Mouse (Mus musculus): ENCODE data around the gene Pnpla5. TPM values are rescaled to one million over a fixed set of nuclear protein-coding genes. Genes with fewer than 3 reads are reported as not detected.

The Pnpla5 gene
- polyA plus RNA-seq, 2 experiments = 0.02 TPM; not detected in 1

GRCm38 (mm10) chr15:84131971-84132370 is 9.0 kb upstream of the Pnpla5 start:
- TF ChIP-seq EP300 (IDR thresholded peaks at IDR 0.05; ENCODE audit: low read depth) (no peak), CTCF (IDR thresholded peaks at IDR 0.05; ENCODE audit: low read depth) (no peak)
- ATAC-seq (ENCODE audit: insufficient read depth) (no peak), DNase-seq (ENCODE audit: low read depth in 3 of 3, low spot score in 3 of 3) (no peak)
- H3K36me3 ChIP-seq (replicated peaks; ENCODE audit: control insufficient read depth, insufficient read depth, low read depth) = no peaks in the 10 kb centered on the region
- no peak overlapping the region for H3K4me3 ChIP-seq (ENCODE audit: insufficient read depth in 1 of 2, low read depth in 2 of 2, low read length in 2 of 2)
- no peaks in the 10 kb centered on the region for H3K27me3 ChIP-seq (ENCODE audit: control insufficient read depth, insufficient read depth, low read length)
- H3K4me2 ChIP-seq (ENCODE audit: low read depth) = no peak overlapping the region
- no peak overlapping the region for H3K9ac ChIP-seq (replicated peaks)
- WGBS (ENCODE audit: insufficient replicate concordance) = 66% methylated on average over 7 of the region's 7 CpGs
- no peaks in the 10 kb centered on the region for H3K4me1 ChIP-seq (replicated peaks; ENCODE audit: control insufficient read depth in 2 of 2, insufficient read depth in 2 of 2, low read length in 1 of 2)
- no peak overlapping the region for H3K27ac ChIP-seq
- H3K9me3 ChIP-seq (ENCODE audit: control insufficient read depth, low read length) = no peaks in the 10 kb centered on the region

- Histone ChIP-seq H3K27ac (no peak overlapping the region), H3K4me2 (ENCODE audit: low read depth) (no peak overlapping the region), H3K27me3 (ENCODE audit: control insufficient read depth, insufficient read depth, low read length) (no peaks in the 10 kb centered on the region), H3K9me3 (ENCODE audit: control insufficient read depth, low read length) (no peaks in the 10 kb centered on the region), H3K36me3 (replicated peaks; ENCODE audit: control insufficient read depth, insufficient read depth, low read depth) (no peaks in the 10 kb centered on the region), H3K9ac (replicated peaks) (no peak overlapping the region), H3K4me1 (replicated peaks; ENCODE audit: control insufficient read depth in 2 of 2, insufficient read depth in 2 of 2, low read length in 1 of 2) (no peaks in the 10 kb centered on the region), H3K4me3 (ENCODE audit: insufficient read depth in 1 of 2, low read depth in 2 of 2, low read length in 2 of 2) (no peak overlapping the region)
- DNase-seq (ENCODE audit: low read depth in 3 of 3, low spot score in 3 of 3) (no peak), ATAC-seq (ENCODE audit: insufficient read depth) (no peak)
- 46% methylated on average over 16 of the region's 16 CpGs for WGBS (ENCODE audit: insufficient replicate concordance)
- no peak for TF ChIP-seq CTCF (IDR thresholded peaks at IDR 0.05; ENCODE audit: low read depth)
- no peak for TF ChIP-seq EP300 (IDR thresholded peaks at IDR 0.05; ENCODE audit: low read depth)
Observed at GRCm38 (mm10) chr15:84131096-84131786, 8.3 kb upstream of the Pnpla5 start.

- TF ChIP-seq EP300 (IDR thresholded peaks at IDR 0.05; ENCODE audit: low read depth) (no peak), CTCF (IDR thresholded peaks at IDR 0.05; ENCODE audit: low read depth) (peak; percentile 29; the same call in 1 of the 2 replicates)
- ATAC-seq (ENCODE audit: insufficient read depth) (no peak), DNase-seq (ENCODE audit: low read depth in 3 of 3, low spot score in 3 of 3) (no peak)
- no peaks in the 10 kb centered on the region for H3K9me3 ChIP-seq (ENCODE audit: control insufficient read depth, low read length)
- 26% methylated on average over 5 of the region's 5 CpGs for WGBS (ENCODE audit: insufficient replicate concordance)
- no peak overlapping the region for H3K27ac ChIP-seq
- no peaks in the 10 kb centered on the region for H3K4me1 ChIP-seq (replicated peaks; ENCODE audit: control insufficient read depth in 2 of 2, insufficient read depth in 2 of 2, low read length in 1 of 2)
- H3K4me3 ChIP-seq (ENCODE audit: insufficient read depth in 1 of 2, low read depth in 2 of 2, low read length in 2 of 2) = no peak overlapping the region
- H3K9ac ChIP-seq (replicated peaks) = no peak overlapping the region
- H3K4me2 ChIP-seq (ENCODE audit: low read depth) = no peak overlapping the region
- H3K36me3 ChIP-seq (replicated peaks; ENCODE audit: control insufficient read depth, insufficient read depth, low read depth) = no peaks in the 10 kb centered on the region
- H3K27me3 ChIP-seq (ENCODE audit: control insufficient read depth, insufficient read depth, low read length) = no peaks in the 10 kb centered on the region
Observed at GRCm38 (mm10) chr15:84126871-84127270, 3.9 kb upstream of the Pnpla5 start.

GRCm38 (mm10) chr15:84126447-84126846 is 3.5 kb upstream of the Pnpla5 start:
- 26% methylated on average over 4 of the region's 4 CpGs for WGBS (ENCODE audit: insufficient replicate concordance)
- Histone ChIP-seq H3K9me3 (ENCODE audit: control insufficient read depth, low read length) (no peaks in the 10 kb centered on the region), H3K4me1 (replicated peaks; ENCODE audit: control insufficient read depth in 2 of 2, insufficient read depth in 2 of 2, low read length in 1 of 2) (no peaks in the 10 kb centered on the region), H3K27ac (no peak overlapping the region), H3K36me3 (replicated peaks; ENCODE audit: control insufficient read depth, insufficient read depth, low read depth) (no peaks in the 10 kb centered on the region), H3K4me3 (ENCODE audit: insufficient read depth in 1 of 2, low read depth in 2 of 2, low read length in 2 of 2) (no peak overlapping the region), H3K9ac (replicated peaks) (no peak overlapping the region), H3K27me3 (ENCODE audit: control insufficient read depth, insufficient read depth, low read length) (no peaks in the 10 kb centered on the region), H3K4me2 (ENCODE audit: low read depth) (no peak overlapping the region)
- ATAC-seq (ENCODE audit: insufficient read depth) (no peak), DNase-seq (ENCODE audit: low read depth in 3 of 3, low spot score in 3 of 3) (no peak)
- no peak for TF ChIP-seq CTCF (IDR thresholded peaks at IDR 0.05; ENCODE audit: low read depth)
- TF ChIP-seq EP300 (IDR thresholded peaks at IDR 0.05; ENCODE audit: low read depth) = no peak

GRCm38 (mm10) chr15:84124086-84124485 is 1.1 kb upstream of the Pnpla5 start:
- Histone ChIP-seq H3K4me1 (replicated peaks; ENCODE audit: control insufficient read depth in 2 of 2, insufficient read depth in 2 of 2, low read length in 1 of 2) (no peaks in the 10 kb centered on the region), H3K9me3 (ENCODE audit: control insufficient read depth, low read length) (no peaks in the 10 kb centered on the region), H3K9ac (replicated peaks) (no peak overlapping the region), H3K36me3 (replicated peaks; ENCODE audit: control insufficient read depth, insufficient read depth, low read depth) (no peaks in the 10 kb centered on the region), H3K27me3 (ENCODE audit: control insufficient read depth, insufficient read depth, low read length) (no peaks in the 10 kb centered on the region), H3K27ac (no peak overlapping the region), H3K4me2 (ENCODE audit: low read depth) (no peak overlapping the region), H3K4me3 (ENCODE audit: insufficient read depth in 1 of 2, low read depth in 2 of 2, low read length in 2 of 2) (no peak overlapping the region)
- TF ChIP-seq CTCF (IDR thresholded peaks at IDR 0.05; ENCODE audit: low read depth) = peak; percentile 51
- no peak for TF ChIP-seq EP300 (IDR thresholded peaks at IDR 0.05; ENCODE audit: low read depth)
- ATAC-seq (ENCODE audit: insufficient read depth) (no peak), DNase-seq (ENCODE audit: low read depth in 3 of 3, low spot score in 3 of 3) (no peak)
- WGBS (ENCODE audit: insufficient replicate concordance) = 51% methylated on average over 7 of the region's 7 CpGs
